Mouse (Mus musculus): ENCODE data around the gene Epb42. TPM values are rescaled to one million over a fixed set of nuclear protein-coding genes. Genes with fewer than 3 reads are reported as not detected.

Epb42 gene
- polyA plus RNA-seq, 1 experiment from 2014 or later: 30.3 TPM

- under 1% methylated on average over 23 of the region's 23 CpGs for WGBS (ENCODE audit: insufficient replicate concordance)
- Histone ChIP-seq H3K4me2 (peak overlapping the region; percentile 81), H3K27me3 (ENCODE audit: control insufficient read depth, insufficient read depth, low read length) (no peaks in the 10 kb centered on the region), H3K36me3 (ENCODE audit: control insufficient read depth, insufficient read depth, low read length) (no peaks in the 10 kb centered on the region), H3K4me3 (ENCODE audit: low read depth, low read length) (peak overlapping the region; percentile 91), H3K4me1 (ENCODE audit: control insufficient read depth, insufficient read depth, low read length) (peaks cover 6% of the 10 kb centered on the region; the same call in 1 of the 2 replicates), H3K9ac (ENCODE audit: low read depth, low read length) (peak overlapping the region; percentile 86), H3K9me3 (replicated peaks; ENCODE audit: control insufficient read depth, low read length) (no peaks in the 10 kb centered on the region), H3K27ac (ENCODE audit: low read depth, low read length) (peak overlapping the region; percentile 74)
- ATAC-seq (replicated peaks; ENCODE audit: insufficient number of reproducible peaks, low FRiP score, low TSS enrichment): no peak
Measured at GRCm38 (mm10) chr2:120970045-120970539, 66.8 kb downstream of the Epb42 start.

Small RNAs within 50 kb of the gene (microRNA-seq; reads per million reads assigned to microRNA genes)
- not detected for gene Gm44325 (ENCODE audit: borderline number of aligned reads)

Other genes starting within 250 kb of the Epb42 start
- 8.0 and 9.2 TPM in 2 replicates for gene Cdan1, start 186.9 kb downstream of the Epb42 start, polyA plus RNA-seq (2014; fragmentation: Nextera tagmentation; extraction: Ambion mirVana)
- 3.2 and 4.0 TPM in 2 replicates for gene Ttbk2, start 186.5 kb downstream of the Epb42 start, polyA plus RNA-seq (2014; fragmentation: Nextera tagmentation; extraction: Ambion mirVana)
- gene Ubr1, start 66.4 kb downstream of the Epb42 start, polyA plus RNA-seq (2014; fragmentation: Nextera tagmentation; extraction: Ambion mirVana): 17.9 and 25.0 TPM in 2 replicates
- 3.6 and 3.8 TPM in 2 replicates for gene Tmem62, start 60.1 kb downstream of the Epb42 start, polyA plus RNA-seq (2014; fragmentation: Nextera tagmentation; extraction: Ambion mirVana)
- gene Ccndbp1, start 28.7 kb downstream of the Epb42 start, polyA plus RNA-seq (2014; fragmentation: Nextera tagmentation; extraction: Ambion mirVana): 36.0 and 37.6 TPM in 2 replicates
- not detected in 2 replicates for gene Tgm5, start 48.8 kb upstream of the Epb42 start, polyA plus RNA-seq (2014; fragmentation: Nextera tagmentation; extraction: Ambion mirVana)
- not detected in 2 replicates for gene Tgm7, start 72.7 kb upstream of the Epb42 start, polyA plus RNA-seq (2014; fragmentation: Nextera tagmentation; extraction: Ambion mirVana)
- gene Adal, start 103.4 kb upstream of the Epb42 start, polyA plus RNA-seq (2014; fragmentation: Nextera tagmentation; extraction: Ambion mirVana): 14.3 and 14.6 TPM in 2 replicates
- gene Lcmt2, start 103.6 kb upstream of the Epb42 start, polyA plus RNA-seq (2014; fragmentation: Nextera tagmentation; extraction: Ambion mirVana): 14.0 and 17.6 TPM in 2 replicates
- gene Tubgcp4, start 133.6 kb upstream of the Epb42 start, polyA plus RNA-seq (2014; fragmentation: Nextera tagmentation; extraction: Ambion mirVana): 41.0 and 44.9 TPM in 2 replicates
- gene Zscan29, start 134.1 kb upstream of the Epb42 start, polyA plus RNA-seq (2014; fragmentation: Nextera tagmentation; extraction: Ambion mirVana): 6.3 and 8.2 TPM in 2 replicates
- gene Trp53bp1, start 234.3 kb upstream of the Epb42 start, polyA plus RNA-seq (2014; fragmentation: Nextera tagmentation; extraction: Ambion mirVana): 60.1 and 63.5 TPM in 2 replicates